ENCODE assay signal across 8 mouse cellular contexts in genomic region chr5:125140832-125141524, GRCm38 (mm10). TPM values are rescaled to one million over a fixed set of nuclear protein-coding genes. Genes with fewer than 3 reads are reported as not detected.
DNase-seq lines count a peak whose midpoint lies in the region; ATAC-seq and TF ChIP-seq lines count a peak whose summit lies in the region.

No protein-coding gene starts in this region.

- peak; percentile 99 to 100 for DNase-seq in adrenal gland, adult (ENCODE audit: inconsistent age in 2 of 2, low spot score in 1 of 2)
- DNase-seq in gastrocnemius, postnatal 10 days = peak; percentile 100
- DNase-seq in hindlimb bud, embryonic 11.5 days (ENCODE audit: extremely low spot score, low read depth, low spot score) = peak; percentile 81
- peak; percentile 98 to 99 for DNase-seq in left cerebral cortex, adult 8-10 months (ENCODE audit: low spot score in 2 of 2)
- peak; percentile 99 for DNase-seq in right cerebral cortex, adult 18-20 months

- no peak for ATAC-seq in inflammation-experienced regulatory T-cells, adult 6 months

- 12% methylated on average over 26 of the region's 27 CpGs for WGBS in macrophage (ENCODE audit: missing documents)

- H3K4me3 ChIP-seq in cortical plate, adult 2 months (ENCODE audit: insufficient read depth, low read length) = peak overlapping the region; percentile 35
- H3K4me3 ChIP-seq in macrophage (ENCODE audit: inconsistent target) = no peak overlapping the region; the same call in 1 of the 2 replicates

- H3K79me2 ChIP-seq in macrophage (ENCODE audit: inconsistent target) = peaks cover 100% of the 10 kb centered on the region

- peaks cover 34% of the 10 kb centered on the region for H3K4me1 ChIP-seq in cortical plate, adult 2 months (ENCODE audit: control insufficient read depth, insufficient read depth, low read length)

- TF ChIP-seq POLR2A in cortical plate, adult 2 months (IDR thresholded peaks at IDR 0.05; ENCODE audit: extremely low read depth, insufficient read depth, low read length) = no peak

- no peaks in the 10 kb centered on the region for H3K36me3 ChIP-seq in macrophage (ENCODE audit: inconsistent target)

- no peak for TF ChIP-seq CTCF in cortical plate, adult 2 months (IDR thresholded peaks at IDR 0.05; ENCODE audit: extremely low read depth, insufficient read depth, low read length)

- H3K27ac ChIP-seq in cortical plate, adult 2 months (ENCODE audit: insufficient read depth, low read length) = peak overlapping the region; percentile 98
- H3K27ac ChIP-seq in macrophage = peak overlapping the region; percentile 80

RNA-seq across cellular contexts. Expression of gene Ncor2, which starts 38.0 kb away (rescaled TPM):
- polyA plus RNA-seq in cortical plate, adult 2 months (2012; rRNA removed) = 74.6 and 76.1 TPM in 2 replicates
- 100 to 1,000 TPM; 116 to 123 TPM for total RNA-seq in gastrocnemius, postnatal 10 days (2021)
- total RNA-seq in left cerebral cortex, adult 8-10 months (2022) = 100 to 1,000 TPM; 171 to 184 (median 179) TPM
- 100 to 1,000 TPM in 22 of 26 experiments, 10 to 100 TPM in 4; 46.8 to 281 (median 198) TPM for total RNA-seq in macrophage (2018; cell fraction: chromatin; rRNA removed)
- total RNA-seq in macrophage (2018; cell fraction: cytosol; rRNA removed) = 100 to 1,000 TPM in 3 of 26 experiments, 10 to 100 TPM in 23; 45.2 to 112 (median 78.1) TPM
- total RNA-seq in macrophage (2018; cell fraction: nucleus; rRNA removed) = 100 to 1,000 TPM in 18 of 26 experiments, 10 to 100 TPM in 8; 31.2 to 178 (median 123) TPM
- polyA plus RNA-seq in macrophage (2018) = 52.2 to 78.3 TPM (median 77.8 TPM) in 3 replicates
- 1 to 10 TPM; 3.9 to 6.7 (median 4.7) TPM for polyA plus RNA-seq in inflammation-experienced regulatory T-cells, adult 6 months (2017; shearing (Covaris generic))
